Mouse (Mus musculus) midbrain, embryonic 11.5 days (tissue): ENCODE measurements around the gene Rasgef1c. TPM values are rescaled to one million over a fixed set of nuclear protein-coding genes. Genes with fewer than 3 reads are reported as not detected.

ENCODE experiments used
- ATAC-seq: fragments of 200-750 bp; cut with Nextera tagmentation; 2 replicates; pipeline ENCODE4 v1.8.0; 2017; ENCODE audit warnings: moderate TSS enrichment, moderate library complexity; ENCODE audit not compliant: low FRiP score
- DNase-seq: peaks from one replicate; pipeline ENCODE4 v3.0.0; 2015; ENCODE audit warnings: low spot score; ENCODE audit errors: missing footprints
- H3K27ac ChIP-seq: fragments of 300-500 bp; sonication (generic); 2 replicates; pipeline ENCODE4 v1.5.1; 2014; ENCODE audit warnings: low read depth, low read length
- H3K27me3 ChIP-seq: fragments of 300-500 bp; sonication (generic); 2 replicates; pipeline ENCODE4 v1.6.1; 2014; ENCODE audit warnings: mild to moderate bottlenecking, low read length, moderate library complexity, mixed read lengths; ENCODE audit not compliant: control insufficient read depth, insufficient read depth
- H3K36me3 ChIP-seq: fragments of 300-500 bp; sonication (generic); 2 replicates; pipeline ENCODE4 v1.6.1; 2014; ENCODE audit warnings: mild to moderate bottlenecking, low read length, moderate library complexity, mixed read lengths; ENCODE audit not compliant: control insufficient read depth, insufficient read depth
- H3K4me1 ChIP-seq: fragments of 300-500 bp; sonication (generic); 2 replicates; pipeline ENCODE4 v1.6.1; 2014; ENCODE audit warnings: low read length; ENCODE audit not compliant: control insufficient read depth, insufficient read depth
- H3K4me2 ChIP-seq: fragments of 300-500 bp; sonication (generic); 2 replicates; pipeline ENCODE4 v1.6.1; 2014; ENCODE audit warnings: mild to moderate bottlenecking, moderate library complexity
- H3K4me3 ChIP-seq: fragments of 300-500 bp; sonication (generic); 2 replicates; pipeline ENCODE4 v1.5.1; 2014; ENCODE audit warnings: low read depth, low read length
- H3K9ac ChIP-seq: fragments of 300-500 bp; sonication (generic); 2 replicates; pipeline ENCODE4 v1.6.1; 2014; ENCODE audit warnings: low read length
- H3K9me3 ChIP-seq: fragments of 300-500 bp; sonication (generic); 2 replicates; pipeline ENCODE4 v1.6.1; 2016; ENCODE audit warnings: low read length; ENCODE audit not compliant: control insufficient read depth
- WGBS: fragments of 180-500 bp; shearing (Covaris S2); extraction: QIAGEN DNeasy Blood & Tissue Kit; methylation state at CpG from one replicate; pipeline ENCODE4 v1.1.7; 2014; 5-methylcytosine and 5-hydroxymethylcytosine counted together
- polyA plus RNA-seq: library from polyadenylated mRNA; unstranded; fragments of >200 nt; fragmentation: Nextera tagmentation; extraction: Ambion mirVana; gene quantifications from 2 replicates; pipeline ENCODE4 v1.2.1, GENCODE M21; 2014

The Rasgef1c gene
- polyA plus RNA-seq, 1 experiment from 2014 or later = 0.92 TPM

DNA sequence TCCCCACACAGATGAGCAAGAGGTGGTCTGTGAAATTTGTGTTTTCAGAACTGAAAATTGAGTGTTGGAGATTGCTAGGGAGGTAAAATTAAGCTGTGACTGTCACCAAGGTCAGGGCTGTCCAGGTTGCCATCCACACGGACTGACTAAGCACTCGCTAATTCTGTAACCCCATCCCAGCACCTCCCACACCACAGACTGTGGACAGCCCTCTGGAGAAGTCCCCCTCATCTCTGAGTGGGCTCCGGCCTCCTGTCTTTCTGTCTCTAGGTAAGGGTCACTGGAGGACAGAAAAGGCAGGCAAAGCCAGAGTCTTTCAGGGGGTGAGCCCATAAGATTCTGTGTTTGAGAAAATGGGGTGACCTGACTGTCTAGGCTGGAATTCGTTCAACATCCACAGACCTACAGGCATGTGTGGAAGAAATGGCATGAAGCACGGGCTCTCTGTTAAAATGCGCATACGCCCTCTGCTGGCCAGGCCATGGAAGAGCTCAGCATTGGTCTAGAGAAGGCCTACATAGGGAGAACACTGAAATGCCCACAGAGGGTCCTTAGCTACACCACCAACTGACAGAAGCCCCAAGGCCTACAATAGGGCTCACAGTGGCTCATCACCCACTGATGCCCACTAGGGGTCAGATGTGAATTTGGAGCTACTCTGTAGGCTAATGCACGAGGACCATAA is 54.1 kb downstream of the Rasgef1c start:
- Histone ChIP-seq H3K27me3 (no peaks in the 10 kb centered on the region), H3K4me3 (no peak overlapping the region), H3K27ac (no peak overlapping the region), H3K4me2 (no peak overlapping the region), H3K9me3 (no peaks in the 10 kb centered on the region), H3K4me1 (no peaks in the 10 kb centered on the region), H3K9ac (0 out of 2 replicates have a peak overlapping the region, but pooled peaks have one; percentile 9), H3K36me3 (no peaks in the 10 kb centered on the region)
- peak; percentile 95 for DNase-seq
- WGBS = 29% methylated on average over 8 of the region's 8 CpGs
- peak; percentile 80 for ATAC-seq

DNA sequence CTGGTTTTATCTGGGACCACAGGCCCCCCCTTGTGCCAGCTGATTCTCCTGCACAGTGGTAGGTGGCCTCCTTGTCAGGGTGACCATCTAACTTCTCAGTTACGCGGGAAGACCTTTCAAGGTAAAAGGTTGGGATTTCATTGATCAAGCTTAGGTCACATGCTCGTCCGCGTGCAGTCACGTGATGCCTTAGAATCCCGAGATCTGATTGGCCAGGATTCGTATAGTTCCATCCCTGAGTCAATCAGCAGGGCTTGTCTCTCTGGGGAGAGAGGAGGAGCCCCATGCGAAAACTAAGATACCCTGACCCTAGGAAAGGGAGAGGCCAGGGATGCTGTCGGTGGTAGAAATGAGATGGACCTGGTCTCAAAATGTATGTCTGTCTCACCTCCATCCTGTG is 56.4 kb downstream of the Rasgef1c start:
- Histone ChIP-seq H3K9ac (no peak overlapping the region), H3K4me3 (no peak overlapping the region), H3K36me3 (no peaks in the 10 kb centered on the region), H3K4me1 (no peaks in the 10 kb centered on the region), H3K9me3 (no peaks in the 10 kb centered on the region), H3K27ac (no peak overlapping the region), H3K27me3 (no peaks in the 10 kb centered on the region), H3K4me2 (no peak overlapping the region)
- 87% methylated on average over 10 of the region's 10 CpGs for WGBS
- DNase-seq = no peak
- no peak for ATAC-seq

DNA sequence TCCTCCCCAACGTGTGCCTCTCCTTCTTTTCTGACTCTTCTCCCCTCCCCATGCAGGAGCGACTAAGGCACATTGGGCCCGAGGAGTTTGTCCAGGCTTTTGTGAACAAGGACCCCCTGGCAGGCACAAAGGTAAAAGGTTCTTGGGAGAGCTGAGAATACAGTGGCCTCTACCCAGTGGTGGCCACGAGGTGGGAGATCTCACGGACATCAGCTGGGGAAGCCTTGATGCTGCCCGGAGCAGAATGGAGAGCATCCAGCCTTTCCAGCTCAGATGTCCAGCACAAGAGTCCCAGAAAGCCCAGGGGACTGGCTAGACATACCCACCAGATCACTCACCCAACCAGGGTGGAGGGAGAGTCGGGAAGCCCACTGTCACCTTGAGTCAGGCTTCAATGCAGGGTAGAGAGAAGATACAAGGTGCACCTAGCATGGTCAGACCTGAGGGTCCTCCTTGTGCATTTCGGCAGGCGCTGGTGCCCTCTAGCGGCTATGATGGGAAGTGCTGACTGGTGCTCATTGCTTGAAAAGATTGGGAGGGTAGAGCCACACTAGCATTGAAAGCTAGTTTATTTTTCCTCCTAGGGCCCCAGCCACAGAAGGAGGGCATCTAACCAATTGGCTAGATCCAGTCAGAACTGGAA is 59.6 kb downstream of the Rasgef1c start:
- Histone ChIP-seq H3K4me1 (no peaks in the 10 kb centered on the region), H3K9ac (no peak overlapping the region), H3K9me3 (no peaks in the 10 kb centered on the region), H3K4me2 (no peak overlapping the region), H3K36me3 (no peaks in the 10 kb centered on the region), H3K27me3 (no peaks in the 10 kb centered on the region), H3K27ac (no peak overlapping the region), H3K4me3 (no peak overlapping the region)
- WGBS = 33% methylated on average over 10 of the region's 10 CpGs
- ATAC-seq (0 out of 2 replicates have a peak, but pooled peaks have one; percentile 54), DNase-seq (peak; percentile 99)

DNA sequence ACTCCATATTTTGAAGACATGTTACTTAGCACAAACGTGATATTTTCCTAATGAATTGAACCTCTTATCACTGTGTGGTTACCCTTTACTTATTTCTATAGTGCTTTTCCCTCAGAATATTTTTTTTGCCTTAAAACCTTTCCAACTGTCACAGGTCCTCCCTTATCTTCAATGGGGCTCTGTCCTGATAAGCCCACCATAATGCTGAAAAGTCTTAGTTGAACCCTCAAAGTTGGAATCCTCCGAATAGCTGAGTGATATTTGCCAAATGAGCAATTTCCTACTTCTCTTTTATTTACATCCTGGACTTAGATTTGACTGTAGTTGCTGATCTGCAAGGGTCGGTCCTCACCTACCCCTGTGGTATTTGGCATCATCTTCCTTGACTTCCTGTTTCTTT is 63.7 kb downstream of the Rasgef1c start:
- Histone ChIP-seq H3K4me3 (no peak overlapping the region), H3K9ac (no peak overlapping the region), H3K36me3 (no peaks in the 10 kb centered on the region), H3K27me3 (no peaks in the 10 kb centered on the region), H3K4me2 (no peak overlapping the region), H3K27ac (no peak overlapping the region), H3K4me1 (no peaks in the 10 kb centered on the region), H3K9me3 (no peaks in the 10 kb centered on the region)
- DNase-seq (no peak), ATAC-seq (no peak)
- 72% methylated on average over 3 of the region's 3 CpGs for WGBS

DNA sequence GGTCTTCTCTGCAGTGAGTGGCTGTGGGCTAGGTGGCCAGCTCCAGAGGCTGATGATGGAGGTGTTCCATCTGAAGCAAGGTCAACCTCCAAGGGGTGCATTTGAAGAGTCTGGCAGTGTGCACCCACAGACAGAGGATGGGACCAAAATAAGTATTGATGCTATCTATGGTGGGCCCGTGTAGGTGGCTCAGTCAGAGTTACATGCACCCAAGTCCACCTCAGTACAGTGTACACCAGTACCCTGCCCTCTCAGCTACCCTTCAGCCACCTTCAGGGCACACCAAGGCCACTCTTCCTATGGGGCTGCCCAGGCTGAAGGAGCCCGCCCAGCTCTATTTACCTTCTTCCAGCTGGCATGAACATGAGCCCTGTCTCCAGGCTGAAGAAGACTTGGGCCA is 68.1 kb downstream of the Rasgef1c start:
- Histone ChIP-seq H3K27me3 (no peaks in the 10 kb centered on the region), H3K9me3 (no peaks in the 10 kb centered on the region; the same call in 1 of the 2 replicates), H3K9ac (no peak overlapping the region), H3K4me2 (no peak overlapping the region), H3K4me3 (no peak overlapping the region), H3K27ac (no peak overlapping the region), H3K4me1 (no peaks in the 10 kb centered on the region), H3K36me3 (no peaks in the 10 kb centered on the region)
- ATAC-seq (no peak), DNase-seq (peak; percentile 69)
- 84% methylated on average over 2 of the region's 2 CpGs for WGBS

DNA sequence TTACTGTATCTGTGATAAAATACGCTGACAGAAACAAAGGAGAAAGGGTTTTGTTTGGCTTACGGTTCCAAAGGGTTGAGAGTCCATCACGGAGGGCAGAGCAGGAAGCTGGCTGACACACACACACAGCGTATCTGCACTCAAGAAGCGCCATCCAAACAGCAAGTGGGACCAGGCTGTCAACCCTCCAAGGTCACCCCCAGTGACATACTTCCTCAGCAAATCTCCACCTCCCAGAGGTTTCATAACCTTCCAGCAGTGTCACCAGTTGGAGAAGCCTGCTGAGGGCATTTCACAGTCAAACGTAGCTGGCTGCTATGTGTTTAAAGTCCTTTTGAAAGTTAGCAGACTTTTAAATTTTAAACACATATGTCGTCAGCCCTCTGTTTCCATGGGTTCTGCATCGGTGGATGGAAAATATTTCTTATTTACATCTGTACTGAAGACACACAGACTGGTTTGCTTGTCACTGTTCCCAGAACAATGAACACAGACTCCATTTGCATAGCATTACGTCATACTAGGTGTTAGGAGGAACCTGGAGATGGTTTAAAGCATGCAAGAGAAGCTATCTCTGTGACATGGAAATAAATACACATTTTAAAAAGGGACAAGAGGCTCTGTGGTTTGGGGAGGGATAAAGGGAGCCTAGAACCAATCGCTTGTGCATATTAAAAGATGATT is 72.2 kb downstream of the Rasgef1c start:
- H3K27ac ChIP-seq = no peak overlapping the region
- H3K9me3 ChIP-seq = no peaks in the 10 kb centered on the region; the same call in 1 of the 2 replicates
- peak; percentile 23 for DNase-seq
- WGBS = 89% methylated on average over 10 of the region's 10 CpGs
- H3K4me3 ChIP-seq = no peak overlapping the region
- ATAC-seq = no peak
- H3K36me3 ChIP-seq = no peaks in the 10 kb centered on the region
- H3K9ac ChIP-seq = no peak overlapping the region
- H3K4me2 ChIP-seq = no peak overlapping the region
- H3K27me3 ChIP-seq = no peaks in the 10 kb centered on the region
- no peaks in the 10 kb centered on the region for H3K4me1 ChIP-seq

DNA sequence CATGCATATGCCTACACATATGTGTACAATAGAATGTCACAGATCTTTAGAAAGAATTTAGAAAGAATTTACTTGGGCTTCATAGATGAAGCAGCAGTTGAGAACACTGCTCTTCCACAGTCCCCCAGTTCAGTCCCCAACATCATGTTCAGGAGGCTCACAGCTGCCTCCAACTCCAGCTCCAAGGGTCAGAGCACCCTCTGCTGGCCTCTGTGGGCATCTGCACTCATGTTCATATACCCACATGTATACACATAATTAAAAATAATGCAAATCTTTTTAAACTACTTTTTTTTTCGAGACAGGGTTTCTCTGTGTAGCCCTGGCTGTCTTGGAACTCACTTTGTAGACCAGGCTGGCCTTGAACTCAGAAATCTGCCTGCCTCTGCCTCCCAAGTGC is 73.0 kb downstream of the Rasgef1c start:
- Histone ChIP-seq H3K9ac (no peak overlapping the region), H3K27ac (no peak overlapping the region), H3K9me3 (no peaks in the 10 kb centered on the region; the same call in 1 of the 2 replicates), H3K4me3 (no peak overlapping the region), H3K4me2 (no peak overlapping the region), H3K4me1 (no peaks in the 10 kb centered on the region), H3K36me3 (no peaks in the 10 kb centered on the region), H3K27me3 (no peaks in the 10 kb centered on the region)
- DNase-seq (no peak), ATAC-seq (no peak)
- 61% methylated on average over 1 of the region's 1 CpGs for WGBS

DNA sequence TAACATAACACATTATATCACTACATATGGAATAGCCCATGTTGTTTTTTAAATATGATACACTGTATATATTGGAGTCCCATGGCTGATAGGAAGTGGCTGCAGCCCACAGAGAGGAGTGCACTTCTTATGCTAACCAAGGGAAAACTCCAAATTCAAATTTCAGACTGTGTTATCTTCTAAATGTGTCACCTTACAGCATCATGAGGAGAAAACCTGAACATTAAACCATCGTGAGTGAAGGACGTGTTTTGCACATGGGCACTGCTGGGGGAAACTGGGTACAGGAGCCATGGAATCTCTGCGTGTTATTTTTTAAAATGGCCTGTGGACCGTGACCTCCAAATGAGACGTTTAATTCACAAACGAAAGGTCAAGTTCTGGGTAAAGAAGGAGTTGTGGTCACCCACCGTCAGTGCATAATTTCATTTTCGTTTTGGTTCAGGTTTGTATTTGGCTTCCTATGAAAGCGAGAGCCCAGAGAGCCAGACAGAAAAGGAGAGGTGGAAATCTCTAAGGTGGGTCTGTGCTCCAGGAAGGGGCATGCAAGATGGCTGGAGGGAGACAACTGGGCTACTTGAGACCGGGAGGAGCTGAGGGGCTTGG is 76.4 kb downstream of the Rasgef1c start:
- H3K27ac ChIP-seq = no peak overlapping the region

DNA sequence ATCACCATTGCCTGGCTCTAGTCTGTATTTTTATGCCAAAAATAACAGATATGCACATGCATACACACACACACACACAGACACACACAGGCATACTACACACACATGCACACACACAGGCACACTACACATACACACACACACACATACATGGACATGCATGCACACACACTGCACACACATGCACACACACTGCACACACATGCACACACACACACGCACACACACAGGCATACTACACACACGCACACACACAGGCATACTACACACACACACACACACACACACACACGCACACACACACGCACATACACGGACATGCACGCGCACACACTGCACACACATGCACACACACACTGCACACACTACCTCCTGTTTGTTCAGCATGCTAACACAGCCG is 77.3 kb downstream of the Rasgef1c start:
- 93% methylated on average over 8 of the region's 8 CpGs for WGBS
- Histone ChIP-seq H3K4me1 (no peaks in the 10 kb centered on the region), H3K27me3 (no peaks in the 10 kb centered on the region), H3K9ac (no peak overlapping the region), H3K9me3 (no peaks in the 10 kb centered on the region; the same call in 1 of the 2 replicates), H3K4me3 (no peak overlapping the region), H3K36me3 (no peaks in the 10 kb centered on the region), H3K4me2 (no peak overlapping the region), H3K27ac (no peak overlapping the region)
- DNase-seq (no peak), ATAC-seq (no peak)

More for the DNA sequence above, 76.4 kb downstream of the Rasgef1c start:
- Histone ChIP-seq H3K9ac (no peak overlapping the region), H3K4me3 (no peak overlapping the region), H3K27me3 (no peaks in the 10 kb centered on the region), H3K4me2 (no peak overlapping the region), H3K9me3 (no peaks in the 10 kb centered on the region; the same call in 1 of the 2 replicates), H3K36me3 (no peaks in the 10 kb centered on the region), H3K4me1 (no peaks in the 10 kb centered on the region)
- DNase-seq (no peak), ATAC-seq (no peak)
- WGBS = 88% methylated on average over 10 of the region's 10 CpGs
